Mouse (Mus musculus) frontal cortex, postnatal 10 days (tissue): ENCODE measurements around the gene Ppp1r14a.

Experiments
- DNase-seq, 2 experiments: peaks; one replicate each; pipeline ENCODE4 v3.0.0; 2022; ENCODE audit warnings: low spot score in 2 of 2, mixed read lengths in 1 of 2

Gene Ppp1r14a

DNA sequence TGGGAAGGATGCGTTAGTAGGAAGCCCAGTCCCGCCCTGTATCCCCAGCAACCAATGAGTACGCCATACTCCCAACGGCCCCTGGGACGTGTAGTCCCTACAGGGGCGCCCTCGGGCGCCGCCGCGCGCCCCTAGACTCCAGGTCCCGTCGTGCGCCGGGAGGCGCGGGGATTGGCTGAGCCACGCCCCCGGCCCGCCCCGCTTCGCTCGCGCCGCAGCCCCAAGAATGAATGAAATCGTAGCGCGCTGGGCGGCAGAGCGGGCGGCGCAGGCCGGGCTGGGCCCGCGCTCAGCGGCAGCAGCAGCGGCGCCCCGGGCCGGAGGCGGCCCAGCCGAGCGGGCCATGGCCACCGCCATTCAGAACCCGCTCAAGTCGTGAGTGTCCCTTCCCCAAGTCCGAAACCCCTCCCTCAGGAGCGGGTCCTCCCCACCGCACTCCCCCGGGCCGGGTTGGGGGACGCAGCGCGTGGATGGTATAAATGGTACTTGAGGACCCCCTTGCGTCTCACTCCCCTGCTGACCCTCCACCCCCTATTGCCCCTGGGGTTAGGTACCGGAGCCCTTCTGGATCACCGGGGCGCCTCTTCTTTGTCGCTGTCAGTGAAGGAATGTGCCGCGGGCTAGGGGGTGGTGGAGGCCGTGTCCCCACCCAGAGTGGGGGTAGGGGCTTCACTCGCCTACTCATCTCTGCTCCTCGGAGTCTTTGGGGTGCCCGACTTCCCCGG, 14.8 kb downstream of the Ppp1r14a start, which contains the start of gene Dpf1:
Gene Dpf1, plus strand, starts transcription at position 214 of the 725 bp plus-strand sequence.
- peak; percentile 90 to 91 for DNase-seq

DNA sequence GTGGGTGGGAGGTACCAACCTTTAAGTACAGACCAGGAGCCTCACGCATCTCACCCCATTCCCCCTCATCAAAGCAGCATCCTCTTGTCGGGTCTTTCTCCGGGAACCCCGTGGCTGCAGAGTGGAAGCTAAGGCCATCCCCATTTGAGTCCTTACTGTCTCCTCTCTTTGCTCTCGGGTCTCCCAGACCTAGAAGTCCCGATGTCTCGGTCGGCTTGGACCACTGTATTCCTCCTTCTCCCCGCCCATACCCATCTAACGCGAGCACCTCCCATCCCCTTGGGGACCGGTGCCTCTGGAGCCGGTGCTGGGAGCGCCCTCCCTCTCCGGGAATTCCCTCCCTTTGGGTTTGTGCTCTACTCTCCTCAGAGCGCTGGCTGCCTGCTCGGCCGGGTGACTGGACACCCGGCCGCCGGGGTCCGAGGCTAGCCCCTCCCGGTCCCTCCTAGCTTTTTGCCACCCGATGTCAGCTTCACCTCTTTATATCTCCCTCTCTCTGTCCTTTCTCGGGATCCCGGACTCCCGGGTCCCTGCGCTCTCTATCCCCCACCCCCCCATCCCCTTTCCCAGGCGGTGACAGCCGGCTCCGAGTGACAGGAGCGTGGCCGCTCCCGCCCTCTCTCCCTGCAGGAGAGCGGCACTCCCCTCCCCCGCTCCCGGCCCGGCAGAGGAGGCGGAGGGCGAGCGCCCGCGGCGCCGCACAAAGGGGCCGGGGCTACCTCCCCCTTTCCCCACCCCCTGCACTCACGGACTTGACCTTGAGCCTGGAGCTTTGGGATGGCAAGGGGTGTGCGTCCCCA, 15.6 kb downstream of the Ppp1r14a start:
- DNase-seq, result peak in 1 of 2 experiments; percentile 47

DNA sequence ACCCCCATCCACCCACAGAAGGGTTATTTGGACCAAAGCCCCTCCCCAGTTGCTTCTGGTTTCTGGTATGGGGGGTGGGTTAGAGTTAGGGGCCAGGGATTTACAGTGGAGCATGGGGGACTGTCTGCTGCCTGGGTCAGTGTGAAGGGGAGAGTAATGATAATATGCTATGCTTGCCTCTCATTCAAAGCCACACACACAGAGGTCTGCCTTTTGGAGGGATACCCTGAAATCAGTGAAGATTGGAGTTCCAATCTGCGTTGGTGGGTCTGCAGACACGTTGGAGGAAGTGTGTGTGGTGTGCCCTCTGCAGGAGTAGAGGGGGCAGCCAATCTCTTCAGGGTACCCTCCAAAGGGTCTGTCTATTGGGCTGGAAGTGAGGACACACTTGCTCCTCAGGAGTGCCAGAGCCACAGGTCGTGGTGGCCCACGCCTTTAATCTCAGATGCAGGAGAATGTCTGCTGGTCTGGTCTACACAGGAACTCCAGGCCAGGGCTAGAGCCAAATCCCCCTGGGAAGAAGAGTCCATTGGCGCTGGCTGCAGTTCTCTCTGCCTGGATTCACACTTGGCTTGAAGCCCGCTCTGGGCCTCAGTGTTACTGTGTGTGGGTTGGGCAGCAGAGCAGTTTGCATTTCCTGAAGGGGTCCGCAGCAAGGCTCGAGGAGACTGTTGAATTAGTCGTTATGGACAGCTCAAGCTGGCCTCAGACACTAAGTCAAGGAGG, 16.3 kb downstream of the Ppp1r14a start:
- DNase-seq, result no peak

DNA sequence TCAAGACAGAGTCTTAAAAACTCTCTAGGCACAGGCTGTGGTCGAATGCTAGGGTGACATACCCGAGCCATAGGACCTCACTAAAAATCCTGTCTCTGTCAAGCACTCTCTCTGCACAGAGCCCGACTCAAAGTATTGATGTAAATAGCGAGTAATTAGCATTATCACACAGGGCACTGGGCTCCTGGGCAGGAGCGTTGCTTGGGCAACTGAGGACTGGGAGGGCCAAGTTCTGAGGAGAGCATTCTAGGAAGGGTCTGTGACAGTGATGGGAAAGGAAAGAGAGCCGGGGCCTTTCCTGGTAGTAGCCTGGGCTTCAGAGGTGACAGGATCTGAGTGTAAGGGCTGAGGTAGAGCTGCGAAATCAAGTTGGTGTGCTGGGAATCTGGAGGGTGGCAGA, 17.0 kb downstream of the Ppp1r14a start:
- DNase-seq, result no peak

DNA sequence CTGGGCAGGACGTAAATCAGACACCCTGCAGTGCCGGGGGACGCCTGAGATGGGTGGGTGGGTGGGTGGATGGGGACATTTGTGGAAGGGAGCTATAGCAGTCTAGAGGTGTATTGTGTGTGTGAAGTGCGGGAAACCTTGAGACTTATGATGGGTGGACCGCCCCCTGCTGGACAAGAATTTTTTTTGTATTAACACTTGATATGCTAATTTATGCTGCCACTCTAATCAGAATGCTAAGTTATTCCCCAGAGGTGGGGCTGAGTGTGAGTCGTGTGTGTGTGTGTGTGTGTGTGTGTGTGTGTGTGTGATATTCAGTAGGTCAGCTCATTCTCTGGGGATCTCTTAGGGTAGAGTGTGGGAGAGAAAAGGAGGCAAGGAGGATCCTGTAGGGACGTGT, 17.5 kb downstream of the Ppp1r14a start:
- no peak for DNase-seq

DNA sequence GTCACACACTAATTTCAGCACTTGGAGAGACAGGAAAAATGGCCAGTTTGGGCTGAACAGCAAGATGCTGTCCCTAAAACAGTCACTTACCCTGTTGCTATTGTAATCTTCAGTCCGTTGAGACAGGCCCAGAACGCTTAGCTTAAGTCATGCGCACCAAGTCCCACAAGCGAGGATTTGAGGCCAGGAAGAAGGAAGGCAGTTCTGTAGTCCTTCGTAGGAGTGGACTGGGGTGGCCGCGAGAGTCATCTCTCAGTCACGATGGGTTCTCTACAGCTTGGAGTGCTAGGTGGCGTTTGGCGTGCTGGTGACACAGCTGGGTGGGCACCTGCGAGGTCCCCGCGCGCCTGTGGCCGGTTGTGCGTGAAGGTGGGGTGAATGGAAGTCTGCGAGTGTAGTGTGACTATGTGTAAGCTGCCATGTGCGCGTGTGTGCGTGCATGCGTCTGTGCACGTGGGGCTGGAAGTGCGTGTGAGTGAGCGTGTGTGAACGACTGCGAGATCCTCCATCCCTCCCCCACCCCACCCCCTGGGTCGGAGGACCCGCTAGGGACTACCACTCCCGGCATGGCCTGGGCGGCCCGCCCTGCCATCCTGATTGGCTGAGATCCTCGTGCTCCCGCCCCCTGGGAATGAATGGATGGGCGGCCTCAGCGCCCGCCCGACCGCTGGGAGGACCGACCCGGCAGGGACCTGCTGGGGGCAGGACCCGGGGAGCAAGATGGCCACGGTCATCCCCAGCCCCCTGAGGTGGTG, 18.4 kb downstream of the Ppp1r14a start:
- DNase-seq, result peak; percentile 93 to 94

DNA sequence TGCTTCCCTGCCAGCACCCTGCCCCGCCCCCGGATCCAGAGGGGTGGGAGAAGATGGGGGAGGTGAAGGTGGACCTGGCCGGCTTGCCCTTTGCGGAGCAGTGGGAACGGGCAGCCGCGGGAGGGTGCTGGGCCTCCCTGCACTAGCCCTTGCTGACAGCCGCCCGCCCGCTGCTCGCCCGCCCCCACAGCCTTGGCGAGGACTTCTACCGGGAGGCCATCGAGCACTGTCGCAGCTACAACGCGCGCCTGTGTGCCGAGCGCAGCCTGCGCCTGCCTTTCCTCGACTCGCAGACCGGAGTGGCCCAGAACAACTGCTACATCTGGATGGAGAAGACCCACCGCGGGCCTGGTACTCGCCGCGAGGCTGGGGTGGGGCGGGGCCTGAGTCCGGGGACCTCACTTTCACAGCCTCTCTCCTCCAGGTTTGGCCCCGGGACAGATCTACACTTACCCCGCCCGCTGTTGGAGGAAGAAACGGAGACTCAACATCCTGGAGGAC, 20.2 kb downstream of the Ppp1r14a start:
- peak in 1 of 2 experiments; percentile 62 for DNase-seq

DNA sequence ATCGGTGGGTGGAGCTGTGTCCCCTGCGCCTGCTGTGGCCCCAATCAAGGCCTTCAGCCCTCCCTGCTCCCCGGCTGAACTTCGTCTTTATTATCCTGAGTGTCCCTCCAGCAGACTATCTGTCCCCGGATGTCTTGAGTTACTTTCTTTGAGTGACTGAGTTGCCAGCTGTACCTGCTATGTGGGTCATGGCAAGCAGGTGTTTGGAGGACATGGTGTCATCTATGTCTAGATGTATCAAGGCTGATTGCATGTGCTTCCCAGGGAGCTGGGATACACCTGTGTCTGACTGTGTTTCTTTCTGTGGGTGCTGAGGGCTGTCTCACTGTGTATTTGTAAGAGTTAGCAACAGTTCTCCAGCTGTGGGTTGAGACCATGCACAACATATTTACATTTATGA, 20.6 kb downstream of the Ppp1r14a start:
- no peak for DNase-seq

DNA sequence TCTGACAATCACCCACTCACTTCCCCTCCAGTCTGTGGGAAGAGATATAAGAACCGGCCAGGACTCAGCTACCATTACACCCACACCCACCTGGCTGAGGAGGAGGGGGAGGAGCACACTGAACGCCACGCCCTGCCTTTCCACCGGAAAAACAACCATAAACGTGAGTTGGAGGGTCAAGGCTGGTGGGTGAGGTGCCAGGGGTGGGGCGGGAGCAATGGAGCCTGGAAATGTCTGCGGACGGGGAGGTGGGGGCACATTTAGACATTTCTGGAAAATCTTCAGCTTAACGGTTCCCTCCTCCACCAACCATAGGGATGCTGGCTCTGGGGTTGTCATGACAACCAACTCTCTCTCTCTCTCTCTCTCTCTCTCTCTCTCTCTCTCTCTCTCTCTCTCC, 23.9 kb downstream of the Ppp1r14a start:
- peak in 1 of 2 experiments; percentile 42 for DNase-seq

DNA sequence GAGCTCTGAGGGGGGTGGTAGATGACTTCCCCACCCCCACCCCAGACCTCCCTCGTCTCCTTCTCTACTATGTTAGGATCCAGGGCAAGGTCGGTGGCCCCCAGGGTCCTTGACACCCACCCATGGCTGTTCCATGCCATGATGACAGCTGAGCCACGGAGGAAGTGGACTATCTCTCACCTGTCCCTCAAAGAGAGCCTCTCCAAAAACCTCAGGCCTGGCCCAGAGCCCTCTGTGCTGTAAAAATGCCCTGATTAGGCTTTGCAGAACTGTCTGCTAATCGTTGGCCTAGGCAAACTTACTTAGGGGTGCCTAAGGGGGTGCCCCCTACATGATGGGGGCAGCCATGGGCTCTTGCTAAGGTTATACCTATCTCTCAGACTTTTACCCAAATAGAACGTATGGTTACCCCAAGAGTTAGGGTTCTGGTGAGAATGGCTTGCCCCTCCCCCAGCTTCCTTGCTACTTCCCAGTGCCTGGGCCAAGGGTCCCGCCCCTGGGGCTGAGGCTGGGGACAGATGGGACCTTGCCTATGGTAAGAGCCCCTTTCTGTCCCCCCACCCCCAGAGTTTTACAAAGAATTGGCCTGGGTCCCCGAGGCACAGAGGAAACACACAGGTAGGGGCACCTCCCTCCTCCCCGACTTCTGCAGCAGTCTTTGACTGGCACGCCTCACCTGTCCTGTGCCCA, 24.6 kb downstream of the Ppp1r14a start:
- DNase-seq, result no peak

DNA sequence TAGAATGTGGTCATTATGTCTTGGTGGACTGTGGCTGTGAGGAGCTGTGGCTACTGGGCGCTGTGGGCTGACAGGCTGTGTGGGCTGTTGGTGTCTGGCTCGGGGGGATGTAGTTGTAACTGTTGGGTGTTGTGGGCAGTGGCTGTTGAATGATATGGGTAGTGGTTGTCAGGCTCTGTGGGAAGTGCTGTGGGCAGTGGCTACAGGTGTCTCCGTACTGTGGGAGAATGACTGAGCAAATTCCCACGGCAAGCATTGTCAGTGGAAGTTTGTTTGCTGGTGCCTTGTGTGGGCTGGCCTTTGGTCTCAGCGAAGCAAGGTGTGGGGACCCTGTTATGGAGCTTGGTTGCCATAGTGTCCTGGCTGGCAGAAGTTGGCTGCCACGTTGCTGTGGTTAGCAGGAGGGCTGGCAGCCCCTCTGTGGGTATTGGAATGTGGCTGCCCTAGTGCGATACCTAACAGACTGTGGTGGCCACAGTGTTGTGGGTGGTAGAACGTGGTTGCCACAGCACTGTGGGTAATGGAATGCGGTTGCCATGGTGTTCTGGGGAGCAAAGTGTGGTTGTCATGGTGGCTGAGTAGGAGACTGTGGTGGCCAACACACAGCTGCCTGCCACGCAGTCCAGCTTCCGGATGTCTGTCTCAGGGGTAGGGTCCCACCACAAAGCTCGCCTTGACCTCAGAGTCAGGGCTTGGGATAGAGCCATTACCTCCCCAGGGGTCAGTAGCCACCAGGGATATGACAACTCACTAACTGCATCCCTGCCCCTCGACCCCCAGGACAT, 25.9 kb downstream of the Ppp1r14a start:
- DNase-seq, result peak; percentile 50 to 79

DNA sequence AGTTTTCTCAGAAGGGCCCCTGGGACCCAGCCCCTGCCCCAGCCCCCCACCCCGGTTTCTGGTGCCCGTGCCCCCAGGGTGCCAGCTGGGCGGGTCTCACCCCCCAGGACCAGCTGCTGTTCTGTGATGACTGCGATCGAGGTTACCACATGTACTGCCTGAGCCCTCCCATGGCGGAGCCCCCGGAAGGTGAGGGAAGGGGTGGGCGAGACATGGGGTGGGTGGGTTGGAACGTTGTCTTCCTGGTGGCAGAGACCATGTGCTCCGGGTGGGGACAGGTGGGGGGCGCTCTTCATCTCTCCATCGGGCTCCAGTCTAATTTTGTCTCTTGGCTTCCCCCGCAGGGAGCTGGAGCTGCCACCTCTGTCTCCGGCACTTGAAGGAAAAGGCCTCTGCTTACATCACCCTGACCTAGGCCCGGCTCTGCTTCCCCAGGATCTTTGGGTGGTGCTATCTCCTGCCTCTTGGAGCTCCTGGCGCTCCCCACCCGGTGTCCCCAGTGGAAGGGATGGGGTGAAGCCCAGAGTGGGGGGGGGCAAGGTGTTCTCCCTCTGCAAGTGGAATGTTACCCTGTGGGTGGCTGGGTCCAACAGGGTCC, 27.1 kb downstream of the Ppp1r14a start:
- peak; percentile 41 to 63 for DNase-seq

DNA sequence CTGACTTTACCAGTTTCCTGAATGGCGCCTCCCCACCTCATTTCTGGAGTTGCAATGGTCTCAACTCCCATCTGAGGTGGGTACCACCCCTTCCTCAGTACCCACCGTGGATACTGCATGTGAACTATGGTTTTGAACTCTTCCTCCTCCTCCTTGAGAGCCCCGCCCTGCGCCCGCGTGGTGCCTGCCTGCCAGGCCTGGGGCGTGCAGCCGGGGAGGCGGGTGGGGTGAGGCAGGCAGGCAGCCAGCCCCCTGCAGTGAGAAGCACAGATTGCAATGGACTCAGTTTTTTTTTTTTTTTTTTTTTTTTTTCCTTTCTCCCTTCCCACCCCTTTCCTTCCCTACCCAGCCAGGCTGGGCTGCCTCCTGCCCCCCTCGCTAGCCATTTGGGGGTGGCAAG, 27.9 kb downstream of the Ppp1r14a start:
- peak; percentile 75 to 79 for DNase-seq

DNA sequence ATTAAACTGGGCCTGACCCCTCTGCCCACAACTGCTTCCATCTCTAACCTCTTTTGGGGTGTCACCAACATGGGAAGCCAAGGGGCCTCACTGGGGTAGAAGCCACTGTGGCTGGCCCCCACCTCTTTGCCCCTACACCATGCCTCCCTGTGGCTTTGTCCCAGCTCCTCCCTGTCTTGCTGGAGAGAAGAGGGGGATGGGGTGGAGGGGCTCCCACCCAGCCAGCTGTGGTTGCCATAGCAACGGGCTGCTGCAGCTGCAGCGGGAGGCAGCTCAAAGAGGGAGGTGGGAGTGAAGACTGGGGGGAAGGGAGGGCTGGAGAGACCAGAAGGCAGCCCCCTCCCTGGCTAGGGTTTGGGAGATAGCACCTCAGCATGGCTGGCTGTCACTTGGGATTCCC, 28.4 kb downstream of the Ppp1r14a start:
- peak; percentile 77 to 88 for DNase-seq

DNA sequence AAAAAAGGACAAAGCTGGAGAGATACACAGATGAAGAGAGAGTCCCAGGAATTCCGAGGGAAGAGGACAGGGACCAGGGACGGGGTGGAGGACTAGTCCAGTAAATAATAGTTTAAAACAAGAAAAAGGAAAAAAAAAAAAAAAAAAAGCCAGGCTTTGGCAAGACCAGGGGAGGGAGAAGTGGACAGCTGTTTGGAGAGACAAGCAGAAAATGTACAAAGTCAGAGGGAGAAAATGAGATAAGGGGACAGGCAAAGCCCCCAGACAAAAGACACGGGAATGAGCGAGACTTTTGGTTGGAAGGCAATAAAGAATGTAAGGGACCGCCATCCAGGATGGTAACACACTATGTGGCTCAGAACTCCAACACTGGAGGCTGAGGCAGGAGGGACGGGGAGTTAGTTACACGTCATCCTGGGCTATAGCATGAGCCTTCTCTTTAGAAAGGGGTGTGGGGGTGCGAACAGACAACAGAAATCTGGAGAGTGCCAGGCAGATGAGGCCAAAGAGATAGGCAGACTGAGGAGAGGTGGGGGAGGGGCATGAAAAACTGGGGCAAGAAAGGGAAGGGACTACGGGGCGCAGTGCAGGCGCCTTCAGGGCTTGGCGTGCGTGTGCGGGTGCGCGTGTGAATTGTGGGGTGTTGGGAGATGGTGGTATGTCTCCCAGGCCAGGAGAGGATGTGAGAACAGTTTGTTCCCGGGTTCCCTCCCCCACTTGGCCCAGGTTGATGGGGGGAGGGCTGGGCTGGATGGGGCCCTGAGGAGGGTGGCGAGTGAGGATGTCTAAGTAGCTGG, 29.2 kb downstream of the Ppp1r14a start:
- DNase-seq, result peak in 1 of 2 experiments; percentile 72

DNA sequence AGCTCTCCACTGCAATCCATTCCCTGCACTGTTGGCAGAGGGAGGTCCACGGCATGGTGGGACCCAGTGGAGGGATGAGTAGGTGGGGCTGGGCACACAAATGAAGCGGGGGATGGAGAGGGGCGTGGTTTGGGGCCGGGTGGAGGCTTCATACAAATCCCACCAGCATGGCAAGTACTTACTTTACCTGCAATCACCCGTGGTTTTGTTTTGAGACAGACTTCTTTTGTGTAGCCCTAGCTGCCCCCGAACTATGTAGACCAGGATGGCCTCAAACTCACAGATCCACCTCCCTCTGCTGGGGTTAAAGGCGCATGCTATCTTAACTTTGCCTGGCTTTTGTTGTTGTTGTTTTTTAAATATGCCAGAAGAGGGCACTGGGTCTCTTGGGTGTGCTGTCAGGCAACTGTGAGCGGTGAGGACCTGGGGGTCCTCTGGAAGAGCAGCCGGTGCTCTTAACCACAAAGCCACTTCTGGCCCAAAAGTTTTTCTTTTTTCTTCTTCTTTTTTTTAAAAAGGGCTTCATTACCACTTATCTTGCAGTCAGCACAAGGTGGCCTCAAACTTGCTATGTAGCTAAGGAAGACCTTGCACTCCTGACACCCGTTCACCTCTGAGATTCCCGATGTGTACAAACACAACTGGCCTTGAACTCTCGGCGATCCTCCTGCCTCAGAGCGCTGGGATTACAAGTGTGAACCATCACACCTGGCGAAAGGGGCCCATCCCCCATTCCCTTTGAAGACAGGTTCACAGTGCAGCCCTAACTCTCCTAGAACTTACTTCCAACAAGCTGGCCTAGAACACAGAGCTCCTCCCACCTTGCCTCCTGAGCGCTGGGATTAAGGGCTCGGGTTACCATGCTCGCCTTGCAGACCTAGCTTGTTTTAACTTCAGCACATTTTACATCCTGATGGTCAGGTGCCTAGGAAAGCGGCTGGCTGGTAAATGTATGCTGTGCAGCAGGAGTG, 30.5 kb downstream of the Ppp1r14a start:
- no peak for DNase-seq

DNA sequence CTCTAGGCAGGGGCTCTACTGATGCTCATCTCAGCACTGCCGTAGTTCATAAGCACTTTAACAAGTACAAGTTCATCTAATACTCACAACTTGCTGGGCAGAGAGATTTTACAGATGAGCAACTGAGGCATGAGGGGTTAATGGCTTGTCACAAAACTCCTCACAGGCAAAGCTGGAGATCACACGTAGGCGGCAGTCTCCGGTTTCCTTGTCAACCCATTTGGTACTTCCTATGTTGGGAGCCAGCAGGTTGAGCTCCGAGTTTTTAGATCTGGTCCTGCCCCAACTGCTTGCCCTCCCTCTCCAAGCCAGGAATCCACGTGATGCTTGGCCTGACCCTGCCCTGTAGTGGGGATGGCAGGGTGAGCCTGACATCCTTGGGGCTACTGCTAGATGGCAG, 38.0 kb downstream of the Ppp1r14a start:
- DNase-seq, result no peak

DNA sequence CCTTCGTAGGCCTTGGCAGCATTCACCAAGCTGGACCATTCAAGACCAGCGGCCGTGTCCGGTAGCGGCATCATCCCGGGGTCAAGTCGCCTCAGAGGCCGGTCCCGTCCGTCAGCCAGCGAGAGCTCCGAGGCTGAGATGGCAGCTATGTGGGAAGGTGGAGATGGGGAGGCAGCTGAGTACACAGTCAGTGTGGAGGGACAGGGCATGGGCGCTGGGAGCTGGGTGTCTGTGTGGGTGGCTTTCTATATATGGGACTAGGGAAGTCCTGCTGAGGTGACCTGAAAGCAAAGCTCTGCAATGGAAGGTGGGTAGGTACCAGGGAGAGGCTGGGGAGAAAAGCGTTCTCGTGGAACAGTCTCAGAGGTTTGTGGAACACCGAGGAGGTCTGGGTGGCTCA, 39.9 kb downstream of the Ppp1r14a start:
- DNase-seq, result no peak
